ENCODE assay signal across 8 mouse cellular contexts in genomic region chr9:119578636-119579438, GRCm38 (mm10). TPM values are rescaled to one million over a fixed set of nuclear protein-coding genes. Genes with fewer than 3 reads are reported as not detected.
DNase-seq lines count a peak whose midpoint lies in the region; TF ChIP-seq lines count a peak whose summit lies in the region.

TSS of gene Scn5a (minus strand) at chr9:119579016.

- H3K27ac ChIP-seq in small intestine, adult 2 months (ENCODE audit: insufficient read depth, low read depth, low read length), result no peak within 1 kb of the TSS

- under 1% methylated on average over 94 of the region's 99 CpGs for WGBS in small intestine, adult 2 months

- peak within 1 kb of the TSS; percentile 51 for H3K4me3 ChIP-seq in small intestine, adult 2 months (ENCODE audit: low read depth, low read length)

- H3K4me1 ChIP-seq in small intestine, adult 2 months (ENCODE audit: control insufficient read depth, insufficient read depth, insufficient read length, low read length), result peaks cover 4% of the 10 kb centered on the region

- no peak for TF ChIP-seq POLR2A in small intestine, adult 2 months (IDR thresholded peaks at IDR 0.05; ENCODE audit: low read depth, low read length)

- no peaks in the 10 kb centered on the region for H3K36me3 ChIP-seq in small intestine, adult 2 months (ENCODE audit: control insufficient read depth, insufficient read depth, low read length)

- TF ChIP-seq CTCF in small intestine, adult 2 months (IDR thresholded peaks at IDR 0.05; ENCODE audit: extremely low read depth, insufficient read length, insufficient replicate concordance, low read depth, low read length), result no peak

- peak; percentile 24 to 29 for DNase-seq in adrenal gland, adult 18-20 months (ENCODE audit: low spot score in 2 of 2)
- no peak for DNase-seq in adrenal gland, adult 8-10 months
- peak; percentile 47 to 59 for DNase-seq in adrenal gland, postnatal 36 days
- no peak for DNase-seq in heart, postnatal 10 days
- DNase-seq in liver, result peak; percentile 32
- no peak for DNase-seq in cerebellum, adult 11-12 months
- no peak for DNase-seq in frontal cortex, postnatal 25 days (ENCODE audit: low spot score in 2 of 2)

- H3K27me3 ChIP-seq in small intestine, adult 2 months (ENCODE audit: control insufficient read depth, insufficient read depth, low read length), result peaks cover 27% of the 10 kb centered on the region

- intact Hi-C loops in heart, postnatal 10 days (cut with DNase I), result no loop called here

RNA-seq across cellular contexts. Expression of gene Scn5a, which starts in this region (rescaled TPM):
- under 1 TPM; 0.06 to 0.07 TPM for total RNA-seq in adrenal gland, adult 18-20 months (2021)
- under 1 TPM in 3 of 4 experiments, not detected in 1; 0.03 to 0.78 (median 0.10) TPM for total RNA-seq in adrenal gland, adult 8-10 months (2022)
- total RNA-seq in adrenal gland, postnatal 36 days (2021), result under 1 TPM; 0.10 TPM
- 100 to 1,000 TPM; 124 to 128 TPM for total RNA-seq in heart, postnatal 10 days (2021)
- 0.27 and 0.41 TPM in 2 replicates for polyA plus RNA-seq in small intestine, adult 2 months (2012; rRNA removed)

Comparison
In these comparisons a context has a peak if more than half of its experiments do, and no peak if none do; other contexts are left out.
1. RNA of gene Scn5a (total RNA-seq): 124 to 128 TPM in heart, postnatal 10 days; 0.03 to 0.78 TPM in adrenal gland, adult 8-10 months, 0.10 TPM in adrenal gland, postnatal 36 days and 0.06 to 0.07 TPM in adrenal gland, adult 18-20 months; every median in the first group is over 10 times any median in the second.
2. Peak in DNase-seq in adrenal gland, adult 18-20 months; RNA of the gene not detected or under 1 TPM.
3. Peak in DNase-seq in adrenal gland, postnatal 36 days; RNA of the gene not detected or under 1 TPM.